Mouse (Mus musculus) testis, adult 2 months (tissue): ENCODE results near the gene Ky.

Experiments
- CTCF ChIP-seq: fragments of 200-500 bp; IDR thresholded peaks from 2 replicates; pipeline ENCODE4 v1.5.1; 2012; ENCODE audit warnings: low read depth, mild to moderate bottlenecking, inconsistent platforms, low read length, moderate library complexity; ENCODE audit not compliant: control insufficient read depth, insufficient read depth, insufficient replicate concordance
- POLR2A ChIP-seq: fragments of 200-500 bp; IDR thresholded peaks from 2 replicates; pipeline ENCODE4 v1.6.1; 2012; ENCODE audit warnings: low read depth, mild to moderate bottlenecking, inconsistent platforms, low read length, moderate library complexity; ENCODE audit not compliant: control insufficient read depth

GRCm38 (mm10) chr9:102508315-102508714, 2.8 kb downstream of the Ky start:
- TF ChIP-seq POLR2A (no peak), CTCF (no peak)
